Mouse (Mus musculus) stomach, postnatal 0 days (tissue): ENCODE data around the gene Bckdhb.

ENCODE experiments used
- CTCF ChIP-seq: IDR thresholded peaks from 2 replicates; pipeline ENCODE4 v1.5.1; 2016; ENCODE audit warnings: antibody characterized with exemption, low read depth, mild to moderate bottlenecking, moderate library complexity
- EP300 ChIP-seq: optimal IDR thresholded peaks from 2 replicates; pipeline ENCODE3; 2016; ENCODE audit warnings: antibody characterized with exemption

GRCm38 (mm10) chr9:84090316-84091063, 165.5 kb downstream of the Bckdhb start:
- TF ChIP-seq CTCF, result no peak
- no peak for TF ChIP-seq EP300
